Mouse (Mus musculus): ENCODE data around the gene Hoxc5. TPM values are rescaled to one million over a fixed set of nuclear protein-coding genes. Genes with fewer than 3 reads are reported as not detected.

The Hoxc5 gene
- polyA plus RNA-seq, 1 experiment from 2014 or later = not detected

GRCm38 (mm10) chr15:103013238-103013984 lies 46.2 kb downstream of the Hoxc5 start:
- no peaks in the 10 kb centered on the region for H3K9me3 ChIP-seq
- H3K4me1 ChIP-seq = 0 out of 2 replicates have a peak, but pooled peaks cover 2% of the 10 kb centered on the region
- WGBS = 3% methylated on average over 17 of the region's 17 CpGs
- H3K9ac ChIP-seq (replicated peaks) = no peak overlapping the region
- no peak overlapping the region for H3K27ac ChIP-seq (replicated peaks)
- ATAC-seq (ENCODE audit: low FRiP score, low read depth) = no peak
- H3K4me2 ChIP-seq (replicated peaks) = no peak overlapping the region
- peaks cover 99% of the 10 kb centered on the region for H3K27me3 ChIP-seq
- no peaks in the 10 kb centered on the region for H3K36me3 ChIP-seq
- no peak overlapping the region for H3K4me3 ChIP-seq

GRCm38 (mm10) chr15:103014166-103015008 lies 47.1 kb downstream of the Hoxc5 start:
- under 1% methylated on average over 43 of the region's 57 CpGs for WGBS

GRCm38 (mm10) chr15:103015009-103015399 lies 47.8 kb downstream of the Hoxc5 start:
- Histone ChIP-seq H3K36me3 (no peaks in the 10 kb centered on the region), H3K27ac (replicated peaks) (no peak overlapping the region), H3K9me3 (no peaks in the 10 kb centered on the region), H3K4me3 (no peak overlapping the region), H3K4me2 (replicated peaks) (no peak overlapping the region), H3K4me1 (0 out of 2 replicates have a peak, but pooled peaks cover 2% of the 10 kb centered on the region), H3K9ac (replicated peaks) (no peak overlapping the region), H3K27me3 (peaks cover 99% of the 10 kb centered on the region)
- WGBS = 2% methylated on average over 28 of the region's 28 CpGs
- no peak for ATAC-seq (ENCODE audit: low FRiP score, low read depth)

More at GRCm38 (mm10) chr15:103014166-103015008, 47.1 kb downstream of the Hoxc5 start:
- Histone ChIP-seq H3K9ac (replicated peaks) (no peak overlapping the region), H3K27ac (replicated peaks) (no peak overlapping the region), H3K4me2 (replicated peaks) (no peak overlapping the region), H3K4me1 (0 out of 2 replicates have a peak, but pooled peaks cover 2% of the 10 kb centered on the region), H3K36me3 (no peaks in the 10 kb centered on the region), H3K4me3 (peak overlapping the region; percentile 19; the same call in 1 of the 2 replicates), H3K27me3 (peaks cover 99% of the 10 kb centered on the region), H3K9me3 (no peaks in the 10 kb centered on the region)
- ATAC-seq (ENCODE audit: low FRiP score, low read depth) = peak; percentile 30; the same call in 1 of the 2 replicates

GRCm38 (mm10) chr15:103015406-103016166 lies 48.3 kb downstream of the Hoxc5 start:
- Histone ChIP-seq H3K27me3 (peaks cover 99% of the 10 kb centered on the region), H3K27ac (replicated peaks) (no peak overlapping the region), H3K9ac (replicated peaks) (no peak overlapping the region), H3K4me3 (no peak overlapping the region), H3K9me3 (no peaks in the 10 kb centered on the region), H3K4me1 (0 out of 2 replicates have a peak, but pooled peaks cover 2% of the 10 kb centered on the region), H3K36me3 (no peaks in the 10 kb centered on the region), H3K4me2 (replicated peaks) (no peak overlapping the region)
- ATAC-seq (ENCODE audit: low FRiP score, low read depth) = no peak
- WGBS = 1% methylated on average over 19 of the region's 19 CpGs

- H3K9ac ChIP-seq (replicated peaks) = no peak within 1 kb of the TSS
- no peak for ATAC-seq (ENCODE audit: low FRiP score, low read depth)
- H3K27ac ChIP-seq (replicated peaks) = no peak within 1 kb of the TSS
- H3K27me3 ChIP-seq = peaks cover 99% of the 10 kb centered on the region
- no peaks in the 10 kb centered on the region for H3K9me3 ChIP-seq
- no peaks in the 10 kb centered on the region for H3K36me3 ChIP-seq
- 3% methylated on average over 9 of the region's 9 CpGs for WGBS
- H3K4me3 ChIP-seq = no peak within 1 kb of the TSS
- no peak within 1 kb of the TSS for H3K4me2 ChIP-seq (replicated peaks)
- 0 out of 2 replicates have a peak, but pooled peaks cover 2% of the 10 kb centered on the region for H3K4me1 ChIP-seq
Measured at GRCm38 (mm10) chr15:103018636-103019035, 51.4 kb downstream of the Hoxc5 start, which contains the start of gene Hoxc4. Gene Hoxc4, plus strand, starts transcription at chr15:103018934.

GRCm38 (mm10) chr15:103020899-103021418 lies 53.7 kb downstream of the Hoxc5 start:
- Histone ChIP-seq H3K36me3 (no peaks in the 10 kb centered on the region), H3K4me1 (no peaks in the 10 kb centered on the region), H3K4me2 (replicated peaks) (no peak overlapping the region), H3K27ac (replicated peaks) (no peak overlapping the region), H3K9me3 (no peaks in the 10 kb centered on the region), H3K4me3 (no peak overlapping the region), H3K27me3 (peaks cover 98% of the 10 kb centered on the region), H3K9ac (replicated peaks) (no peak overlapping the region)
- WGBS = under 1% methylated on average over 8 of the region's 8 CpGs
- no peak for ATAC-seq (ENCODE audit: low FRiP score, low read depth)

- no peaks in the 10 kb centered on the region for H3K36me3 ChIP-seq
- H3K9ac ChIP-seq (replicated peaks) = no peak overlapping the region
- ATAC-seq (ENCODE audit: low FRiP score, low read depth) = no peak
- WGBS = 8% methylated on average over 8 of the region's 8 CpGs
- H3K4me3 ChIP-seq = no peak overlapping the region
- H3K4me2 ChIP-seq (replicated peaks) = no peak overlapping the region
- no peaks in the 10 kb centered on the region for H3K4me1 ChIP-seq
- H3K27me3 ChIP-seq = peaks cover 98% of the 10 kb centered on the region
- H3K27ac ChIP-seq (replicated peaks) = no peak overlapping the region
- no peaks in the 10 kb centered on the region for H3K9me3 ChIP-seq
Measured at GRCm38 (mm10) chr15:103021544-103021943, 54.3 kb downstream of the Hoxc5 start.

- no peak overlapping the region for H3K27ac ChIP-seq (replicated peaks)
- no peak overlapping the region for H3K9ac ChIP-seq (replicated peaks)
- peaks cover 98% of the 10 kb centered on the region for H3K27me3 ChIP-seq
- WGBS = 11% methylated on average over 2 of the region's 2 CpGs
- H3K36me3 ChIP-seq = no peaks in the 10 kb centered on the region
- H3K4me3 ChIP-seq = no peak overlapping the region
- no peaks in the 10 kb centered on the region for H3K4me1 ChIP-seq
- H3K4me2 ChIP-seq (replicated peaks) = no peak overlapping the region
- no peaks in the 10 kb centered on the region for H3K9me3 ChIP-seq
- no peak for ATAC-seq (ENCODE audit: low FRiP score, low read depth)
Measured at GRCm38 (mm10) chr15:103024131-103024530, 56.9 kb downstream of the Hoxc5 start.

- H3K27me3 ChIP-seq = peaks cover 91% of the 10 kb centered on the region
- under 1% methylated on average over 43 of the region's 43 CpGs for WGBS
- no peaks in the 10 kb centered on the region for H3K9me3 ChIP-seq
- H3K4me2 ChIP-seq (replicated peaks) = no peak overlapping the region
- no peaks in the 10 kb centered on the region for H3K36me3 ChIP-seq
- no peak overlapping the region for H3K4me3 ChIP-seq
- no peak overlapping the region for H3K27ac ChIP-seq (replicated peaks)
- no peaks in the 10 kb centered on the region for H3K4me1 ChIP-seq
- no peak for ATAC-seq (ENCODE audit: low FRiP score, low read depth)
- no peak overlapping the region for H3K9ac ChIP-seq (replicated peaks)
Measured at GRCm38 (mm10) chr15:103027266-103028235, 60.3 kb downstream of the Hoxc5 start.

GRCm38 (mm10) chr15:103028916-103029512 lies 61.8 kb downstream of the Hoxc5 start:
- H3K9ac ChIP-seq (replicated peaks) = no peak overlapping the region
- 12% methylated on average over 9 of the region's 9 CpGs for WGBS
- peaks cover 91% of the 10 kb centered on the region for H3K27me3 ChIP-seq

More at GRCm38 (mm10) chr15:103028916-103029512, 61.8 kb downstream of the Hoxc5 start:
- H3K36me3 ChIP-seq = no peaks in the 10 kb centered on the region
- no peak for ATAC-seq (ENCODE audit: low FRiP score, low read depth)
- no peak overlapping the region for H3K4me2 ChIP-seq (replicated peaks)
- no peaks in the 10 kb centered on the region for H3K9me3 ChIP-seq
- no peaks in the 10 kb centered on the region for H3K4me1 ChIP-seq
- no peak overlapping the region for H3K4me3 ChIP-seq
- no peak overlapping the region for H3K27ac ChIP-seq (replicated peaks)
